Mouse (Mus musculus): Measurements from ENCODE around the gene Chd6. TPM values are rescaled to one million over a fixed set of nuclear protein-coding genes. Genes with fewer than 3 reads are reported as not detected.

Chd6 gene
- polyA plus RNA-seq, 1 experiment from 2014 or later: 52.8 TPM

DNA sequence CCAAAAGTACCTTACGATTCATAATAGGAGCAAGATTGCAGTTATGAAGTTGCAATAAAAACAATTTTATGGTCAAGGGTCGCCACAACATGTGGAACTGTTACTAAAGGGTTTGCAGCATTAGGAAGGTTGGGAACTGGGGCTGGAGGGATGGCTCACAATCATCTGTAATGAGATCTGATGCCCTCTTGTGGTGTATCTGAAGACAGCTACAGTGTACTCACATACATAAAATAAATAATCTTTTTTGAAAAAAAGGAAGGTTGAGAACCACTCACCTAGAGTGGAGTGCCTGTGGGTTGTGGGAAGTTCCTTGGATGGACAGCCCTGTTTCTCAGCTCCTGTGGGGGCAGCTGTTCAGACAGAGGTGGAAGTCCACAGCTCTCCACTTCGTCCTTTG is 166.4 kb downstream of the Chd6 start:
- H3K9me3 ChIP-seq (ENCODE audit: control insufficient read depth, low read length): no peaks in the 10 kb centered on the region
- 70% methylated on average over 3 of the region's 3 CpGs for WGBS
- H3K27ac ChIP-seq (ENCODE audit: low read depth, low read length): no peak overlapping the region
- H3K4me2 ChIP-seq (replicated peaks; ENCODE audit: low read depth, low read length): no peak overlapping the region
- no peaks in the 10 kb centered on the region for H3K36me3 ChIP-seq (ENCODE audit: control insufficient read depth, insufficient read depth, low read length)
- no peak overlapping the region for H3K4me3 ChIP-seq (ENCODE audit: low read depth, low read length)
- no peak overlapping the region for H3K9ac ChIP-seq (ENCODE audit: low read depth, low read length)
- ATAC-seq (ENCODE audit: low FRiP score) (no peak), DNase-seq (ENCODE audit: low spot score) (no peak)
- no peaks in the 10 kb centered on the region for H3K4me1 ChIP-seq (replicated peaks; ENCODE audit: control insufficient read depth, insufficient read depth, low read length)
- no peaks in the 10 kb centered on the region for H3K27me3 ChIP-seq (ENCODE audit: control insufficient read depth, insufficient read depth, low read length)

GRCm38 (mm10) chr2:160940930-160941709 is 167.8 kb downstream of the Chd6 start:
- no peak for ATAC-seq (ENCODE audit: low FRiP score)
- WGBS: 76% methylated on average over 17 of the region's 17 CpGs
- no peak overlapping the region for H3K27ac ChIP-seq (ENCODE audit: low read depth, low read length)

GRCm38 (mm10) chr2:160934451-160934850 is 174.4 kb downstream of the Chd6 start:
- Histone ChIP-seq H3K27ac (ENCODE audit: low read depth, low read length) (no peak overlapping the region), H3K9me3 (ENCODE audit: control insufficient read depth, low read length) (no peaks in the 10 kb centered on the region), H3K9ac (ENCODE audit: low read depth, low read length) (no peak overlapping the region), H3K36me3 (ENCODE audit: control insufficient read depth, insufficient read depth, low read length) (no peaks in the 10 kb centered on the region), H3K4me1 (replicated peaks; ENCODE audit: control insufficient read depth, insufficient read depth, low read length) (no peaks in the 10 kb centered on the region), H3K4me2 (replicated peaks; ENCODE audit: low read depth, low read length) (no peak overlapping the region), H3K4me3 (ENCODE audit: low read depth, low read length) (no peak overlapping the region), H3K27me3 (ENCODE audit: control insufficient read depth, insufficient read depth, low read length) (no peaks in the 10 kb centered on the region)
- ATAC-seq (ENCODE audit: low FRiP score) (no peak), DNase-seq (ENCODE audit: low spot score) (no peak)
- 86% methylated on average over 4 of the region's 4 CpGs for WGBS

More at GRCm38 (mm10) chr2:160940930-160941709, 167.8 kb downstream of the Chd6 start:
- no peak for DNase-seq (ENCODE audit: low spot score)
- Histone ChIP-seq H3K9ac (ENCODE audit: low read depth, low read length) (no peak overlapping the region), H3K9me3 (ENCODE audit: control insufficient read depth, low read length) (no peaks in the 10 kb centered on the region), H3K4me3 (ENCODE audit: low read depth, low read length) (no peak overlapping the region), H3K36me3 (ENCODE audit: control insufficient read depth, insufficient read depth, low read length) (no peaks in the 10 kb centered on the region), H3K27me3 (ENCODE audit: control insufficient read depth, insufficient read depth, low read length) (no peaks in the 10 kb centered on the region), H3K4me1 (replicated peaks; ENCODE audit: control insufficient read depth, insufficient read depth, low read length) (no peaks in the 10 kb centered on the region), H3K4me2 (replicated peaks; ENCODE audit: low read depth, low read length) (no peak overlapping the region)

DNA sequence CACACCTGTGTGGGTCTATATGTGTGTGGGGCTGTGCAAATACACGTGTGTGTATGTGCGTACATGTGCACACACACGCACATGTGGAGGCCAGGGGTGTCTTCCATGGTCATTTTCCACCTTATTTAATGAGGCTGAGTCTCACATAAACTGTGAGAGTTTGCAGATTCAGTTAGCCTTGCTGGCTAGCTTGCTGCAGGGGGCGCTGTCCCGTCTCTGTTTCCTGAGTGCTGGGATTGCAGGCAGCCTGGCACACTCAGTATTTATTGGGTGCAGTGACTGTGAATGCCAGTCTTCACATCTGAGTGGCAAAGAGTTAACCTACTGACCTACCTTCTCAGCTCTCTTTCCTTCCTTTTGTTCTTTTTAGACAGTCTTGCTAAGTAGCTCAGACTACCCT is 175.0 kb downstream of the Chd6 start:
- 71% methylated on average over 5 of the region's 5 CpGs for WGBS
- H3K27ac ChIP-seq (ENCODE audit: low read depth, low read length): no peak overlapping the region
- no peak overlapping the region for H3K4me3 ChIP-seq (ENCODE audit: low read depth, low read length)
- H3K9me3 ChIP-seq (ENCODE audit: control insufficient read depth, low read length): no peaks in the 10 kb centered on the region
- H3K4me2 ChIP-seq (replicated peaks; ENCODE audit: low read depth, low read length): no peak overlapping the region
- no peaks in the 10 kb centered on the region for H3K27me3 ChIP-seq (ENCODE audit: control insufficient read depth, insufficient read depth, low read length)
- DNase-seq (ENCODE audit: low spot score) (no peak), ATAC-seq (ENCODE audit: low FRiP score) (no peak)
- H3K36me3 ChIP-seq (ENCODE audit: control insufficient read depth, insufficient read depth, low read length): no peaks in the 10 kb centered on the region
- no peak overlapping the region for H3K9ac ChIP-seq (ENCODE audit: low read depth, low read length)
- H3K4me1 ChIP-seq (replicated peaks; ENCODE audit: control insufficient read depth, insufficient read depth, low read length): no peaks in the 10 kb centered on the region

DNA sequence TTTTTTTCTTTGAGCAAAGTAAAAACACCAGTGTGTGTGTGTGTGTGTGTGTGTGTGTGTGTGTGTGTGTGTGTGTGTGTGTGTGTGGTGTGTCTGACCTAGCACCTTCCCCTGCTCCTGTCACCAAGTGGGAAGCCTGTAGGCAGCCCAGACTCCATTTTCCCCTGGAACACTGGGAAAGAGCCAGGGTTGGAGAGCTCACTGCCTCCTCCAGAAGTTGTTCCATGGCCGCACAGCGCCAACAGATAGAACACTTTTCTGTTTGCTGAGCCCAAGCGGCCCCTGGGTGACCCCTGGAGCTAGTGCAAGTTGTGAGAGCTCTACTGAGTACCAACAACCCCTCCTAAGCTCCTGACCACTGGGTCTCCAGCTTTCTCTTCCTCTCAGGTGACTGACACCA is 175.9 kb downstream of the Chd6 start:
- H3K9ac ChIP-seq (ENCODE audit: low read depth, low read length): no peak overlapping the region
- H3K4me3 ChIP-seq (ENCODE audit: low read depth, low read length): no peak overlapping the region
- 83% methylated on average over 3 of the region's 3 CpGs for whole genome bisulfite sequencing
- no peak overlapping the region for H3K4me2 ChIP-seq (replicated peaks; ENCODE audit: low read depth, low read length)
- H3K4me1 ChIP-seq (replicated peaks; ENCODE audit: control insufficient read depth, insufficient read depth, low read length): no peaks in the 10 kb centered on the region
- DNase-seq (ENCODE audit: low spot score) (no peak), ATAC-seq (ENCODE audit: low FRiP score) (no peak)
- H3K27ac ChIP-seq (ENCODE audit: low read depth, low read length): no peak overlapping the region
- no peaks in the 10 kb centered on the region for H3K36me3 ChIP-seq (ENCODE audit: control insufficient read depth, insufficient read depth, low read length)
- no peaks in the 10 kb centered on the region for H3K9me3 ChIP-seq (ENCODE audit: control insufficient read depth, low read length)
- H3K27me3 ChIP-seq (ENCODE audit: control insufficient read depth, insufficient read depth, low read length): no peaks in the 10 kb centered on the region

- no peaks in the 10 kb centered on the region for H3K27me3 ChIP-seq (ENCODE audit: control insufficient read depth, insufficient read depth, low read length)
- ATAC-seq (ENCODE audit: low FRiP score): no peak
- no peak overlapping the region for H3K4me3 ChIP-seq (ENCODE audit: low read depth, low read length)
- H3K4me1 ChIP-seq (replicated peaks; ENCODE audit: control insufficient read depth, insufficient read depth, low read length): no peaks in the 10 kb centered on the region
- no peaks in the 10 kb centered on the region for H3K36me3 ChIP-seq (ENCODE audit: control insufficient read depth, insufficient read depth, low read length)
- no peak overlapping the region for H3K27ac ChIP-seq (ENCODE audit: low read depth, low read length)
- H3K9me3 ChIP-seq (ENCODE audit: control insufficient read depth, low read length): no peaks in the 10 kb centered on the region
- no peak overlapping the region for H3K4me2 ChIP-seq (replicated peaks; ENCODE audit: low read depth, low read length)
- no peak for DNase-seq (ENCODE audit: low spot score)
- 65% methylated on average over 8 of the region's 8 CpGs for WGBS
- H3K9ac ChIP-seq (ENCODE audit: low read depth, low read length): no peak overlapping the region
These were observed 176.6 kb downstream of the Chd6 start for GRCm38 (mm10) chr2:160932325-160932724.

DNA sequence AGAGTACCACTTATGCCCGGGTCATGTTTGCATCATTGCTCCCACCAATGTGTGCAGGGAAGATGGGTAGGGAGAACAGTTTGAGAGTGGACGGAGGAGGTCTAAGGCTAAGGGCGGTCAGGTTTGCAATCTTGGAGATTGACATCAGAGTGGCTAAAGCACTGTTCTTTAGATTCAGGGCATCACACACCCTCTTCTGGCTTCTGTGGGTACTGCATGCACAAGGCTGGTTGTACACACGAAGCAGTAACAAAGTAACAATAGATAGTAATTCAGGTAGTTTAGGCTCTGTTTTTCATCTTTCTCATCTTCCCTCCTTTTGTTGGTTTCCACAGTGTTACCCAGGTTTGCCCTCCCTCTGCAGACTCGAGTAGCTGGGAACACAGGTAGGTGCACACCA is 177.5 kb downstream of the Chd6 start:
- no peak overlapping the region for H3K9ac ChIP-seq (ENCODE audit: low read depth, low read length)
- no peak overlapping the region for H3K4me2 ChIP-seq (replicated peaks; ENCODE audit: low read depth, low read length)
- no peak overlapping the region for H3K4me3 ChIP-seq (ENCODE audit: low read depth, low read length)
- H3K27ac ChIP-seq (ENCODE audit: low read depth, low read length): no peak overlapping the region
- H3K9me3 ChIP-seq (ENCODE audit: control insufficient read depth, low read length): no peaks in the 10 kb centered on the region
- H3K36me3 ChIP-seq (ENCODE audit: control insufficient read depth, insufficient read depth, low read length): no peaks in the 10 kb centered on the region
- 96% methylated on average over 5 of the region's 5 CpGs for WGBS
- DNase-seq (ENCODE audit: low spot score) (no peak), ATAC-seq (ENCODE audit: low FRiP score) (no peak)
- no peaks in the 10 kb centered on the region for H3K27me3 ChIP-seq (ENCODE audit: control insufficient read depth, insufficient read depth, low read length)
- H3K4me1 ChIP-seq (replicated peaks; ENCODE audit: control insufficient read depth, insufficient read depth, low read length): no peaks in the 10 kb centered on the region

- Histone ChIP-seq H3K27me3 (ENCODE audit: control insufficient read depth, insufficient read depth, low read length) (no peaks in the 10 kb centered on the region), H3K9me3 (ENCODE audit: control insufficient read depth, low read length) (no peaks in the 10 kb centered on the region), H3K36me3 (ENCODE audit: control insufficient read depth, insufficient read depth, low read length) (no peaks in the 10 kb centered on the region), H3K4me3 (ENCODE audit: low read depth, low read length) (no peak overlapping the region), H3K9ac (ENCODE audit: low read depth, low read length) (no peak overlapping the region), H3K27ac (ENCODE audit: low read depth, low read length) (no peak overlapping the region), H3K4me2 (replicated peaks; ENCODE audit: low read depth, low read length) (no peak overlapping the region), H3K4me1 (replicated peaks; ENCODE audit: control insufficient read depth, insufficient read depth, low read length) (no peaks in the 10 kb centered on the region)
- DNase-seq (ENCODE audit: low spot score): no peak
- ATAC-seq (ENCODE audit: low FRiP score): no peak
- 80% methylated on average over 9 of the region's 9 CpGs for WGBS
These were observed 183.7 kb downstream of the Chd6 start for GRCm38 (mm10) chr2:160925203-160925602.

DNA sequence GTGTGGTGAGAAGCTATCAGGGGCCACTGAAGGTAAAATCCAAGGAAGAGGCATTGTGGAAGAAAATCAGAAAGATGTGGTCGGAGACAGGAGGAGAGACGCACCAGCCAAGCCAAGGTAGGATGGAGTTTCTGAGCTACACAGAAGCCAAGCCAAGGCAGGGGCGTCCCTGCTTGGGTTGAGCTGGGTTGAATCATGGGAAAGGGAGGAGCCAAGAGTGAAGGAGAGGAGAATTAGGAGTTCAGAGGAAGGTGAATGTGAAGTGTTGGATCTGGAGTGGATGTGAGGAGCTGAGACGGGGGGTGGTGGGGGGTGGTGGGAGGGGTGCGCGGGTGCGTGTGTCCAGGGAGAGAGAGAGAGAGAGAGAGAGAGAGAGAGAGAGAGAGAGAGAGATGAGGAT is 187.6 kb downstream of the Chd6 start:
- no peaks in the 10 kb centered on the region for H3K4me1 ChIP-seq (replicated peaks; ENCODE audit: control insufficient read depth, insufficient read depth, low read length)
- WGBS: 70% methylated on average over 3 of the region's 7 CpGs
- H3K27me3 ChIP-seq (ENCODE audit: control insufficient read depth, insufficient read depth, low read length): no peaks in the 10 kb centered on the region
- H3K36me3 ChIP-seq (ENCODE audit: control insufficient read depth, insufficient read depth, low read length): no peaks in the 10 kb centered on the region
- H3K9me3 ChIP-seq (ENCODE audit: control insufficient read depth, low read length): no peaks in the 10 kb centered on the region
- no peak for DNase-seq (ENCODE audit: low spot score)
- ATAC-seq (ENCODE audit: low FRiP score): no peak
- H3K27ac ChIP-seq (ENCODE audit: low read depth, low read length): no peak overlapping the region
- no peak overlapping the region for H3K4me3 ChIP-seq (ENCODE audit: low read depth, low read length)
- no peak overlapping the region for H3K9ac ChIP-seq (ENCODE audit: low read depth, low read length)
- no peak overlapping the region for H3K4me2 ChIP-seq (replicated peaks; ENCODE audit: low read depth, low read length)
